Mouse (Mus musculus): ENCODE data around the gene Gm8237. TPM values are rescaled to one million over a fixed set of nuclear protein-coding genes. Genes with fewer than 3 reads are reported as not detected.

The Gm8237 gene
- polyA plus RNA-seq (2017; shearing (Covaris generic)) = 1.8 TPM

DNA sequence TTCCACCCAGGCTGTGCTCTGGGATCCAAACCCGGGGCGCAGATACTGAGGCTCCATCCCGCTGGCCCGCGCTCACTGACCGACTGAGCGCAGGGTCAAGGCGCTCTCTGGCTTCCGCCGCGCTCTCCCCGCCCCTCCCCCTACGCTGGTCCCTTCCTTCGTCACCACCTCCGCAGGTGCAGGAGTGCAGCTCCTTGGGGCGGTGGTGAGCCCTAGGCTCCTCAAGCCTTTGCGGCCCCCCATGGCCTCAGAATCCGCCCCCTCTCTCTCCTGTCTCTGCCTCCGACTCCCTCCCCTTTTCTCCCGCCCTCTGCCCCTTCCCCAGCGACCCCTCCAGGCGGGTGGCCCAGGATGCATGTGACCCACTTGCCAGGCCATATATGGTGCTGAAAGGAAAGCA is at the start of gene Gm8237:
Gene Gm8237, minus strand, starts transcription at position 142 of the 400 bp plus-strand sequence.

DNA sequence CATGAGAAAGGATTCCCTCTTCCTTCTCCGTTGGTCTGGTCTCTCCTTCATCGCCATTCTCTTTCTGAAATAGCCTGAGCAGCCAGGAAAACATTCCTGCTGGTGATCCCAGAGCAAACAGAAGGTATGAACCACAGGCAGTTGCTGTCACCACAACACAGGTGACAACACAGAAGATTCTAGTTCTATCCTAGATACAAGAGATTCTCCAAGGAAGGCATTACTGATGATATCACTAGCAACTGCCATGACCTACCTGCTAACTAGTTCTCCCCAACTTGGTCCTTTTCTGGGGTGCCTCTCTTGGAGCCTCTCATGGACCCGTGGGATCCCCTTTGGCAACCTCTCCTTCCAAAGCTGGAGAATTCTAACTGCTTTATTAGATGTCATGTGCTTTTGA is 50.0 kb downstream of the Gm8237 start, which contains the start of gene Gm3424:
Gene Gm3424, minus strand, starts transcription at position 101 of the 400 bp plus-strand sequence.

Other genes starting within 250 kb of the Gm8237 start
- gene Gm8265, start 247.4 kb downstream of the Gm8237 start, polyA plus RNA-seq (2017; shearing (Covaris generic)) = not detected
- not detected for gene Gm9603, start 192.9 kb downstream of the Gm8237 start, polyA plus RNA-seq (2017; shearing (Covaris generic))
- 1.3 TPM for gene Gm3373, start 138.8 kb downstream of the Gm8237 start, polyA plus RNA-seq (2017; shearing (Covaris generic))
- gene Gm3383, start 72.4 kb downstream of the Gm8237 start, polyA plus RNA-seq (2017; shearing (Covaris generic)) = 4.2 TPM
- gene Gm3424, start 50.1 kb downstream of the Gm8237 start, polyA plus RNA-seq (2017; shearing (Covaris generic)) = not detected
- gene Gm3248, start 81.4 kb upstream of the Gm8237 start, polyA plus RNA-seq (2017; shearing (Covaris generic)) = 3.6 TPM
- not detected for gene Gm3453, start 98.8 kb upstream of the Gm8237 start, polyA plus RNA-seq (2017; shearing (Covaris generic))
- gene Gm6337, start 177.9 kb upstream of the Gm8237 start, polyA plus RNA-seq (2017; shearing (Covaris generic)) = 0.26 TPM
- gene Gm8206, start 213.6 kb upstream of the Gm8237 start, polyA plus RNA-seq (2017; shearing (Covaris generic)) = 5.2 TPM
- gene Gm3468, start 228.3 kb upstream of the Gm8237 start, polyA plus RNA-seq (2017; shearing (Covaris generic)) = 9.5 TPM
- gene Gm3476, start 245.4 kb upstream of the Gm8237 start, polyA plus RNA-seq (2017; shearing (Covaris generic)) = not detected

Measured in activated CD4-positive, CD25-positive, alpha-beta regulatory T cell, adult 9 weeks (primary cell).